Mouse (Mus musculus) left cerebral cortex, postnatal 14 days (tissue): ENCODE measurements around the gene Vps54. TPM values are rescaled to one million over a fixed set of nuclear protein-coding genes. Genes with fewer than 3 reads are reported as not detected.

Source experiments
- DNase-seq, 2 experiments: peaks; one replicate each; pipeline ENCODE4 v3.0.0; 2021 to 2022; ENCODE audit warnings: low spot score in 2 of 2, mixed read lengths in 1 of 2
- intact Hi-C: fragments of 180-260 bp; cut with DNase I; formaldehyde crosslinking; loops from one replicate; pipeline ENCODE4 v1.15.1; 2025
- microRNA-seq, 2 experiments: library from miRNA; unstranded; fragments of <30 nt; microRNA quantifications; one replicate each; pipeline ENCODE4 v1.2.0; 2022
- total RNA-seq, 2 experiments: library from RNA; stranded (reverse); gene quantifications; 2 replicates each; pipeline ENCODE4 v1.2.3; 2021

Gene Vps54
- total RNA-seq, 2 experiments from 2014 or later: 27.0 to 27.4 TPM

GRCm38 (mm10) chr11:21325781-21326180, 86.7 kb downstream of the Vps54 start:
- intact Hi-C loops: no loop called here
- DNase-seq: no peak

- DNase-seq: no peak
- intact Hi-C loops: no loop called here
These were observed 87.7 kb downstream of the Vps54 start for GRCm38 (mm10) chr11:21326770-21327169.

- no peak for DNase-seq
- intact Hi-C loops: no loop called here
These were observed 88.4 kb downstream of the Vps54 start for GRCm38 (mm10) chr11:21327486-21327885.

GRCm38 (mm10) chr11:21328141-21328540, 89.1 kb downstream of the Vps54 start:
- intact Hi-C loops: no loop called here
- DNase-seq: no peak

- DNase-seq: no peak
These were observed 93.7 kb downstream of the Vps54 start for GRCm38 (mm10) chr11:21332639-21333295.

GRCm38 (mm10) chr11:21337855-21338254, 98.8 kb downstream of the Vps54 start:
- intact Hi-C loops: no loop called here
- no peak for DNase-seq

More at GRCm38 (mm10) chr11:21332639-21333295, 93.7 kb downstream of the Vps54 start:
- intact Hi-C loops: no loop called here

GRCm38 (mm10) chr11:21339088-21339487, 100.0 kb downstream of the Vps54 start:
- intact Hi-C loops: no loop called here
- DNase-seq: peak; percentile 19 to 32

GRCm38 (mm10) chr11:21343490-21343889, 104.4 kb downstream of the Vps54 start:
- no peak for DNase-seq
- intact Hi-C loops: no loop called here

GRCm38 (mm10) chr11:21346020-21346419, 106.9 kb downstream of the Vps54 start:
- DNase-seq: no peak
- intact Hi-C loops: no loop called here

GRCm38 (mm10) chr11:21348890-21349289, 109.8 kb downstream of the Vps54 start:
- intact Hi-C loops: no loop called here

GRCm38 (mm10) chr11:21351296-21351695, 112.2 kb downstream of the Vps54 start:
- intact Hi-C loops: no loop called here
- DNase-seq: no peak

More at GRCm38 (mm10) chr11:21348890-21349289, 109.8 kb downstream of the Vps54 start:
- DNase-seq: no peak

GRCm38 (mm10) chr11:21363144-21363940, 124.3 kb downstream of the Vps54 start:
- intact Hi-C loops: no loop called here
- DNase-seq: no peak

GRCm38 (mm10) chr11:21368466-21368865, 129.4 kb downstream of the Vps54 start:
- DNase-seq: no peak
- intact Hi-C loops: no loop called here

- no peak for DNase-seq
- intact Hi-C loops: no loop called here
These were observed 130.4 kb downstream of the Vps54 start for GRCm38 (mm10) chr11:21369248-21370016.

GRCm38 (mm10) chr11:21370399-21371121, 131.5 kb downstream of the Vps54 start:
- peak; percentile 7 to 71 for DNase-seq
- intact Hi-C loops: no loop called here

Small RNAs within 50 kb of the gene (microRNA-seq; reads per million reads assigned to microRNA genes)
- gene Mir1933: 0.26 to 0.67 reads per million in 2 experiments

Other genes with a start within 250 kb of the Vps54 start
- 10 to 100 TPM; 46.7 to 47.0 TPM for gene Peli1, start 148.0 kb upstream of the Vps54 start, total RNA-seq
- 10 to 100 TPM; 61.1 to 65.7 TPM for gene Ugp2, start 131.9 kb downstream of the Vps54 start, total RNA-seq